Mouse (Mus musculus) hindbrain, embryonic 15.5 days (tissue): ENCODE data around the gene Slc22a14. TPM values are rescaled to one million over a fixed set of nuclear protein-coding genes. Genes with fewer than 3 reads are reported as not detected.

ENCODE experiments used
- ATAC-seq: fragments of 200-750 bp; cut with Nextera tagmentation; 2 replicates; pipeline ENCODE4 v1.8.0; 2017; ENCODE audit warnings: low read depth, moderate number of reproducible peaks, moderate TSS enrichment; ENCODE audit not compliant: low FRiP score
- H3K27ac ChIP-seq: fragments of 300-500 bp; sonication (generic); replicated peaks from 2 replicates; pipeline ENCODE4 v1.5.1; 2015; ENCODE audit warnings: mild to moderate bottlenecking, inconsistent platforms
- H3K27me3 ChIP-seq: fragments of 300-500 bp; sonication (generic); 2 replicates; pipeline ENCODE4 v1.6.1; 2015; ENCODE audit warnings: control low read depth, inconsistent platforms
- H3K36me3 ChIP-seq: fragments of 300-500 bp; sonication (generic); 2 replicates; pipeline ENCODE4 v1.6.1; 2015; ENCODE audit warnings: control low read depth, inconsistent platforms
- H3K4me1 ChIP-seq: fragments of 300-500 bp; sonication (generic); replicated peaks from 2 replicates; pipeline ENCODE4 v1.6.1; 2015; ENCODE audit warnings: control low read depth, inconsistent platforms
- H3K4me2 ChIP-seq: fragments of 300-500 bp; sonication (generic); 2 replicates; pipeline ENCODE4 v1.6.1; 2015; ENCODE audit warnings: moderate library complexity, mild to moderate bottlenecking, inconsistent platforms
- H3K4me3 ChIP-seq: fragments of 300-500 bp; sonication (generic); 2 replicates; pipeline ENCODE4 v1.5.1; 2015; ENCODE audit warnings: mild to moderate bottlenecking, inconsistent platforms
- H3K9ac ChIP-seq: fragments of 300-500 bp; sonication (generic); 2 replicates; pipeline ENCODE4 v1.6.1; 2015; ENCODE audit warnings: inconsistent platforms
- H3K9me3 ChIP-seq: fragments of 300-500 bp; sonication (generic); 2 replicates; pipeline ENCODE4 v1.6.1; 2016; ENCODE audit warnings: control low read depth, inconsistent platforms
- WGBS: fragments of 180-500 bp; shearing (Covaris S2); methylation state at CpG from one replicate; pipeline ENCODE4 v1.1.7; 2015; 5-methylcytosine and 5-hydroxymethylcytosine counted together
- polyA plus RNA-seq: library from polyadenylated mRNA; unstranded; fragments of >200 nt; fragmentation: Nextera tagmentation; extraction: Ambion mirVana; gene quantifications from 2 replicates; pipeline ENCODE4 v1.2.1, GENCODE M21; 2015

Slc22a14 gene
- polyA plus RNA-seq, 1 experiment from 2014 or later, result not detected

- H3K27me3 ChIP-seq, result no peaks in the 10 kb centered on the region
Measured at GRCm38 (mm10) chr9:119353926-119354325, 11.4 kb downstream of the Slc22a14 start.

DNA sequence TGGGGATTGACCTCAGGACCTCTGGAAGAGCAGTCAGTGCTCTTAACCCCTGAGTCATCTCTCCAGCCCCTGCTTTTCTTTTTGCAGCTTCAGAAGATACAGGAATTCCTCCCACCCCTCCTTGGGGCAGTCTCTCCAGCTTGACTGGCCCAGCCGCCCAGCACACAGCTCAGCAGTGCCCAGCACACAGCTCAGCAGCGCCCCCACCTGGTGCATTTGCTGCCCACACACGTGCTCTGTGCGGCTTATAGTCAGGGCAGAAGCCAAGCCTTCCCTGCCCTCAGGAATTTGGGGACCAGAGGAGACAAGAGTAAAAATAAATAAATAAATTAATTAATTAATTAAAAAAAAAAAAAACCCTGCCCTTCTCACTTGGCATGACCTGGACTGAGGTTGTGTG lies 13.3 kb downstream of the Slc22a14 start:
- H3K4me2 ChIP-seq, result no peak overlapping the region
- H3K27ac ChIP-seq, result no peak overlapping the region
- H3K4me3 ChIP-seq, result no peak overlapping the region
- no peaks in the 10 kb centered on the region for H3K27me3 ChIP-seq
- H3K9ac ChIP-seq, result no peak overlapping the region
- no peaks in the 10 kb centered on the region for H3K4me1 ChIP-seq
- no peaks in the 10 kb centered on the region for H3K9me3 ChIP-seq
- WGBS, result 24% methylated on average over 4 of the region's 4 CpGs
- H3K36me3 ChIP-seq, result peaks cover 26% of the 10 kb centered on the region
- peak; percentile 64; the same call in 1 of the 2 replicates for ATAC-seq

More at GRCm38 (mm10) chr9:119353926-119354325, 11.4 kb downstream of the Slc22a14 start:
- Histone ChIP-seq H3K27ac (no peak overlapping the region), H3K9ac (no peak overlapping the region), H3K4me3 (no peak overlapping the region), H3K9me3 (no peaks in the 10 kb centered on the region), H3K4me1 (peaks cover 8% of the 10 kb centered on the region), H3K4me2 (no peak overlapping the region), H3K36me3 (peaks cover 14% of the 10 kb centered on the region)
- WGBS, result 75% methylated on average over 6 of the region's 6 CpGs
- no peak for ATAC-seq

- no peak overlapping the region for H3K4me2 ChIP-seq
- peaks cover 33% of the 10 kb centered on the region for H3K36me3 ChIP-seq
- no peaks in the 10 kb centered on the region for H3K27me3 ChIP-seq
- H3K27ac ChIP-seq, result no peak overlapping the region
- H3K9me3 ChIP-seq, result no peaks in the 10 kb centered on the region
- 92% methylated on average over 10 of the region's 10 CpGs for WGBS
- no peaks in the 10 kb centered on the region for H3K4me1 ChIP-seq
- ATAC-seq, result no peak
- no peak overlapping the region for H3K9ac ChIP-seq
- no peak overlapping the region for H3K4me3 ChIP-seq
Measured at GRCm38 (mm10) chr9:119350947-119351705, 14.2 kb downstream of the Slc22a14 start.

DNA sequence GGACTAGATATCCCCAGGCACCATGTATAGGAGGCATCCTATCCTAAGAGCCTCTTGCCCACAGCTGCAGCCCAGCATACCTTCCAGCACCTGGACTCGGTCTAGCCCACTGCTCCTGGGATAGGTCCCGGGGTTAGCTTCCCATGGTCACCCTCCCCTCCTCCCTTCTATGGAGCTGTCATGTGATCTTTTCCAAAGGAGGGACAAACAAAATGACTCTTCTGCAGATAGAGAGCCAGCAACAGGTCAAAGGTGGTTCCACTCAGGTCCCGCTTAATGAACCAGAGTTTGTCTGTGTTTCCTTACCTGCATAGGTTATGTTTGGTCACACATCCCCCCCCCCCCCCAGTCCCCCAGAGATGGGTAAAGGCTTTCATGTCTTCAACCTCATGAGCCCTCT lies 14.8 kb downstream of the Slc22a14 start:
- Histone ChIP-seq H3K36me3 (peaks cover 38% of the 10 kb centered on the region), H3K9ac (no peak overlapping the region), H3K9me3 (no peaks in the 10 kb centered on the region), H3K4me2 (no peak overlapping the region), H3K27me3 (no peaks in the 10 kb centered on the region), H3K27ac (no peak overlapping the region), H3K4me1 (no peaks in the 10 kb centered on the region), H3K4me3 (no peak overlapping the region)
- 91% methylated on average over 3 of the region's 3 CpGs for whole genome bisulfite sequencing
- no peak for ATAC-seq

GRCm38 (mm10) chr9:119346376-119346775 lies 19.0 kb downstream of the Slc22a14 start:
- Histone ChIP-seq H3K36me3 (peaks cover 55% of the 10 kb centered on the region), H3K9me3 (no peaks in the 10 kb centered on the region), H3K27me3 (no peaks in the 10 kb centered on the region), H3K9ac (no peak overlapping the region), H3K27ac (no peak overlapping the region), H3K4me1 (peaks cover 15% of the 10 kb centered on the region), H3K4me3 (no peak overlapping the region), H3K4me2 (no peak overlapping the region)
- 96% methylated on average over 8 of the region's 8 CpGs for WGBS
- no peak for ATAC-seq

- 0 out of 2 replicates have a peak, but pooled peaks cover 4% of the 10 kb centered on the region for H3K27me3 ChIP-seq
- no peak overlapping the region; the same call in 1 of the 2 replicates for H3K9ac ChIP-seq
- H3K9me3 ChIP-seq, result no peaks in the 10 kb centered on the region
- H3K36me3 ChIP-seq, result peaks cover 37% of the 10 kb centered on the region
- 92% methylated on average over 7 of the region's 7 CpGs for WGBS
- peak overlapping the region; percentile 83; the same call in 1 of the 2 replicates for H3K4me2 ChIP-seq
- H3K4me3 ChIP-seq, result peak overlapping the region; percentile 93; the same call in 1 of the 2 replicates
- peaks cover 33% of the 10 kb centered on the region for H3K4me1 ChIP-seq
- no peak for ATAC-seq
- H3K27ac ChIP-seq, result no peak overlapping the region
Measured at GRCm38 (mm10) chr9:119342728-119343127, 22.6 kb downstream of the Slc22a14 start.

DNA sequence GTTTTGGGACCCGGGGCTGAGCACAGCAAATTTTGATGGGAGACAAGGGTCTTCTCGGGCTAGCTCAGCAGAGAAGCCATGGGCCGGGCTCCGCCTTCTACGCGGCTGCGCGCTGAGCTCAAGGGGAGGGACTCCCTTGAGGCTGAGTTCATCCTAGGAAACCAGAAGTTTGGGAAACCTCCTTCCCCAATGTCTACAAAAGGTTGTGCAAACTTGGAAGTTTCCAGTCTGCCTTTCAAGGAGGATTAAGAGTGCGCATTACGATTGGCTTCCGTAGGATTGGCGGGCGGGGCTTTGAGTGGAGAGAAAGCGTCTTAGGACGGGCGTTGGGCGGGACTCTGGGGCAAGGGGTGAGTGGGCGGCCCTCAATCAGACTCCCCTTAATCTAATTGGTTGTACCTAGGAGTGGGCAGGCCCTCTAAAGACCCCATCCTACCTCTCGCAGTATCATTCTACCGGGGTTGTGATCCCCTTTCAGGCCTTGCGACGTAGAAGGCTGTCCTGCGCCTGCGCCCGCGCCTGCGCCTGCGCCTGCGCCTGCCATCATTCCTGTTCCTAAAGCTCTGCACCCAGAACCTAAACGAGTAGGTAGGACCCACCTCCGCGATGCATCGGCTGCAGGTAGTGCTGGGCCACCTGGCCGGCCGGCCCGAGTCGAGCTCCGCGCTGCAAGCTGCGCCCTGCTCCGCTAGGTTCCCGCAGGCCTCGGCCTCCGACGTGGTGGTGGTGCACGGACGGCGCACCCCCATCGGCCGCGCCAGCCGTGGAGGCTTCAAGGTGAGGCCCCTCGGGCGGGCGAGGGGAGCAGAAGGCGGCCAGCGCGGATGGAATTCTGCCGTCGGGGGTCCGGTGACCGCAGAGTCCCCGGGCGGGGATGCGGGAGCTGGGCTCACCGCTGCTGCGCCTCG lies 24.2 kb downstream of the Slc22a14 start, which contains the start of gene Myd88:
Gene Myd88, minus strand, starts transcription at position 503 of the 908 bp plus-strand sequence.
- H3K9me3 ChIP-seq, result no peaks in the 10 kb centered on the region
- H3K27me3 ChIP-seq, result 0 out of 2 replicates have a peak, but pooled peaks cover 4% of the 10 kb centered on the region
- H3K9ac ChIP-seq, result peak within 1 kb of the TSS; percentile 94
- peaks cover 33% of the 10 kb centered on the region for H3K4me1 ChIP-seq
- H3K4me2 ChIP-seq, result peak within 1 kb of the TSS; percentile 83
- H3K4me3 ChIP-seq, result peak within 1 kb of the TSS; percentile 93
- H3K36me3 ChIP-seq, result peaks cover 24% of the 10 kb centered on the region
- under 1% methylated on average over 52 of the region's 68 CpGs for WGBS
- peak; percentile 97 for ATAC-seq
- H3K27ac ChIP-seq, result peak within 1 kb of the TSS; percentile 92

GRCm38 (mm10) chr9:119340212-119340580 lies 25.2 kb downstream of the Slc22a14 start:
- ATAC-seq, result no peak
- 7% methylated on average over 8 of the region's 8 CpGs for WGBS
- peak overlapping the region; percentile 93 for H3K4me3 ChIP-seq
- peak overlapping the region; percentile 92 for H3K27ac ChIP-seq
- H3K27me3 ChIP-seq, result 0 out of 2 replicates have a peak, but pooled peaks cover 4% of the 10 kb centered on the region
- H3K4me1 ChIP-seq, result peaks cover 33% of the 10 kb centered on the region
- peak overlapping the region; percentile 83 for H3K4me2 ChIP-seq
- peaks cover 15% of the 10 kb centered on the region for H3K36me3 ChIP-seq
- peak overlapping the region; percentile 94; the same call in 1 of the 2 replicates for H3K9ac ChIP-seq
- H3K9me3 ChIP-seq, result no peaks in the 10 kb centered on the region

DNA sequence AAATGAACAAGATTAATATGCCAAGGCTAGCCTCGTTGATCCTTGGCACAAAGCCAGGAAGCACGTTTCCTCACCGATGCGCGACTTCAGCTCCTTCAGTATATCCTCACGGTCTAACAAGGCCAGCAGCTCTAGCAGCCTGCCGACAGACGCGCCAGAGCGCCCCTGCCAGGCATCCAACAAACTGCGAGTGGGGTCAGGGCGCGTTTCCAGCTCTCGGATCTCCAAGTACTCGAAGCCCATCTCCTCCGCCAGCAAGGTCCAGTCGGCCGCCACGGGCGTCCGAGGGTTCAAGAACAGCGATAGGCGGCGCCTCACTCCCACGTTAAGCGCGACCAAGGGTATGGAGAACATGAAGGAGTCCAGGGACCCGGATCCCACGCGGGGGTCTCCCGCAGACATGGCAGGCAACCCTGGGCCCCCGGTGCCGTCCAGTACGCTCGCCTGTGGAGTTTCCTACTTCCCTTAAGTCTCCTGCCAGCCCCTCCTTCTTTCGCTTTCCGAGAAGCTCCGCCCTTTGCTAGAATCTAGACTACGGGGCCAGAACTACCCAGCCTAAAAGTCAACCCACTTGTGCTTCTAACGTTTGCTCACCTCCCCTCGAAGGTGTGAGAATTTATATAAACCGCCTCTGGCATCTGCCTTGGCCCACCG lies 25.7 kb downstream of the Slc22a14 start, which contains the start of gene Acaa1a:
Gene Acaa1a, plus strand, starts transcription at position 119 of the 654 bp plus-strand sequence.
- Histone ChIP-seq H3K27me3 (0 out of 2 replicates have a peak, but pooled peaks cover 4% of the 10 kb centered on the region), H3K4me3 (peak within 1 kb of the TSS; percentile 93), H3K9ac (peak within 1 kb of the TSS; percentile 94), H3K36me3 (peaks cover 11% of the 10 kb centered on the region), H3K4me1 (peaks cover 33% of the 10 kb centered on the region), H3K4me2 (peak within 1 kb of the TSS; percentile 83), H3K9me3 (no peaks in the 10 kb centered on the region), H3K27ac (peak within 1 kb of the TSS; percentile 92)
- 1% methylated on average over 43 of the region's 43 CpGs for WGBS
- ATAC-seq, result no peak

GRCm38 (mm10) chr9:119339106-119339505 lies 26.2 kb downstream of the Slc22a14 start:
- Histone ChIP-seq H3K4me1 (peaks cover 33% of the 10 kb centered on the region), H3K9me3 (no peaks in the 10 kb centered on the region), H3K27me3 (0 out of 2 replicates have a peak, but pooled peaks cover 4% of the 10 kb centered on the region), H3K27ac (no peak overlapping the region), H3K4me3 (peak overlapping the region; percentile 93), H3K9ac (peak overlapping the region; percentile 29; the same call in 1 of the 2 replicates), H3K4me2 (peak overlapping the region; percentile 83), H3K36me3 (peaks cover 6% of the 10 kb centered on the region; the same call in 1 of the 2 replicates)
- ATAC-seq, result no peak
- WGBS, result 58% methylated on average over 7 of the region's 7 CpGs

DNA sequence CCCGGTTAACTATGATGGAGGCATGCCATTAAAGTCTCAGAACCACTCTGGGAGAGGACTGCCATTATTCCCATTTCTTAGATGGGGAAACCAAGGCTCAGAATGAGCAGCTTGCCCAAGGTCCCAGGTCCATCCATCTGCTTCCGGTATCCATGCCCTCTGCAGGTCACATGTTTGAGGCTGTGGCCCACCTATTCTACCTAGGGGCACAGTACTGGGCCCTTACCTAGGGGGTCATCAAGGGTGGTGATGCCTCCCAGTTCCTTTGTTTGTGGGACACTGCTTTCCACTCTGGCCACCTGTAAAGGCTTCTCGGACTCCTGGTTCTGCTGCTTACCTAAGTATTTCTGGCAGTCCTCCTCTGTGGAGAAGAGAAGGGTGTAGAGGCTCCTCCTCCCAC lies 27.0 kb downstream of the Slc22a14 start:
- Histone ChIP-seq H3K9ac (no peak overlapping the region), H3K27me3 (0 out of 2 replicates have a peak, but pooled peaks cover 4% of the 10 kb centered on the region), H3K4me3 (no peak overlapping the region), H3K27ac (no peak overlapping the region), H3K36me3 (no peaks in the 10 kb centered on the region), H3K9me3 (no peaks in the 10 kb centered on the region), H3K4me2 (no peak overlapping the region), H3K4me1 (peaks cover 33% of the 10 kb centered on the region)
- ATAC-seq, result no peak
- WGBS, result 91% methylated on average over 3 of the region's 3 CpGs
